Mouse (Mus musculus): Measurements from ENCODE around the gene Ccdc194. TPM values are rescaled to one million over a fixed set of nuclear protein-coding genes. Genes with fewer than 3 reads are reported as not detected.

Ccdc194 gene
- polyA plus RNA-seq, 1 experiment, result 0.11 TPM

- TF ChIP-seq POLR2A (IDR thresholded peaks at IDR 0.05; ENCODE audit: control insufficient read depth, extremely low read depth, insufficient read depth, low read length, poor library complexity) (no peak), CTCF (IDR thresholded peaks at IDR 0.05; ENCODE audit: borderline replicate concordance, control insufficient read depth, extremely low read depth, insufficient read depth, low read length, poor library complexity) (no peak)
- no peaks in the 10 kb centered on the region for H3K27me3 ChIP-seq (ENCODE audit: control insufficient read depth, insufficient read depth, low read length)
- no peak overlapping the region for H3K27ac ChIP-seq (ENCODE audit: control insufficient read depth, insufficient read depth, low read length)
- H3K4me3 ChIP-seq (ENCODE audit: control insufficient read depth, insufficient read depth, low read length), result no peak overlapping the region
- peaks cover 19% of the 10 kb centered on the region for H3K36me3 ChIP-seq (ENCODE audit: control insufficient read depth, insufficient read depth, low read length)
- 96% methylated on average over 25 of the region's 25 CpGs for WGBS
- H3K4me1 ChIP-seq (replicated peaks; ENCODE audit: control insufficient read depth, insufficient read depth, low read length), result peaks cover 24% of the 10 kb centered on the region
- DNase-seq, result no peak
Observed at GRCm38 (mm10) chr8:71474785-71475701, 50.5 kb downstream of the Ccdc194 start.

GRCm38 (mm10) chr8:71474344-71474743, 51.2 kb downstream of the Ccdc194 start:
- 98% methylated on average over 18 of the region's 18 CpGs for WGBS
- no peak for DNase-seq
- Histone ChIP-seq H3K4me1 (replicated peaks; ENCODE audit: control insufficient read depth, insufficient read depth, low read length) (peaks cover 30% of the 10 kb centered on the region), H3K27me3 (ENCODE audit: control insufficient read depth, insufficient read depth, low read length) (no peaks in the 10 kb centered on the region), H3K4me3 (ENCODE audit: control insufficient read depth, insufficient read depth, low read length) (no peak overlapping the region), H3K27ac (ENCODE audit: control insufficient read depth, insufficient read depth, low read length) (no peak overlapping the region), H3K36me3 (ENCODE audit: control insufficient read depth, insufficient read depth, low read length) (peaks cover 19% of the 10 kb centered on the region)
- TF ChIP-seq CTCF (IDR thresholded peaks at IDR 0.05; ENCODE audit: borderline replicate concordance, control insufficient read depth, extremely low read depth, insufficient read depth, low read length, poor library complexity) (no peak), POLR2A (IDR thresholded peaks at IDR 0.05; ENCODE audit: control insufficient read depth, extremely low read depth, insufficient read depth, low read length, poor library complexity) (no peak)

GRCm38 (mm10) chr8:71472601-71473386, 52.7 kb downstream of the Ccdc194 start:
- WGBS, result 97% methylated on average over 8 of the region's 8 CpGs
- peaks cover 30% of the 10 kb centered on the region for H3K4me1 ChIP-seq (replicated peaks; ENCODE audit: control insufficient read depth, insufficient read depth, low read length)
- H3K4me3 ChIP-seq (ENCODE audit: control insufficient read depth, insufficient read depth, low read length), result no peak overlapping the region
- no peak overlapping the region for H3K27ac ChIP-seq (ENCODE audit: control insufficient read depth, insufficient read depth, low read length)
- TF ChIP-seq CTCF (IDR thresholded peaks at IDR 0.05; ENCODE audit: borderline replicate concordance, control insufficient read depth, extremely low read depth, insufficient read depth, low read length, poor library complexity), result no peak
- no peak for TF ChIP-seq POLR2A (IDR thresholded peaks at IDR 0.05; ENCODE audit: control insufficient read depth, extremely low read depth, insufficient read depth, low read length, poor library complexity)
- peaks cover 19% of the 10 kb centered on the region for H3K36me3 ChIP-seq (ENCODE audit: control insufficient read depth, insufficient read depth, low read length)
- DNase-seq, result no peak
- no peaks in the 10 kb centered on the region for H3K27me3 ChIP-seq (ENCODE audit: control insufficient read depth, insufficient read depth, low read length)

- no peak for DNase-seq
- no peaks in the 10 kb centered on the region for H3K27me3 ChIP-seq (ENCODE audit: control insufficient read depth, insufficient read depth, low read length)
- TF ChIP-seq POLR2A (IDR thresholded peaks at IDR 0.05; ENCODE audit: control insufficient read depth, extremely low read depth, insufficient read depth, low read length, poor library complexity), result no peak
- no peak for TF ChIP-seq CTCF (IDR thresholded peaks at IDR 0.05; ENCODE audit: borderline replicate concordance, control insufficient read depth, extremely low read depth, insufficient read depth, low read length, poor library complexity)
- H3K4me1 ChIP-seq (replicated peaks; ENCODE audit: control insufficient read depth, insufficient read depth, low read length), result peaks cover 21% of the 10 kb centered on the region
- H3K4me3 ChIP-seq (ENCODE audit: control insufficient read depth, insufficient read depth, low read length), result no peak overlapping the region
- H3K27ac ChIP-seq (ENCODE audit: control insufficient read depth, insufficient read depth, low read length), result no peak overlapping the region
- peaks cover 19% of the 10 kb centered on the region for H3K36me3 ChIP-seq (ENCODE audit: control insufficient read depth, insufficient read depth, low read length)
- 98% methylated on average over 17 of the region's 17 CpGs for WGBS
Observed at GRCm38 (mm10) chr8:71471861-71472260, 53.6 kb downstream of the Ccdc194 start.

- WGBS, result 95% methylated on average over 5 of the region's 5 CpGs
- Histone ChIP-seq H3K4me3 (ENCODE audit: control insufficient read depth, insufficient read depth, low read length) (no peak overlapping the region), H3K36me3 (ENCODE audit: control insufficient read depth, insufficient read depth, low read length) (peaks cover 19% of the 10 kb centered on the region), H3K4me1 (replicated peaks; ENCODE audit: control insufficient read depth, insufficient read depth, low read length) (peaks cover 20% of the 10 kb centered on the region), H3K27ac (ENCODE audit: control insufficient read depth, insufficient read depth, low read length) (no peak overlapping the region), H3K27me3 (ENCODE audit: control insufficient read depth, insufficient read depth, low read length) (no peaks in the 10 kb centered on the region)
- no peak for DNase-seq
- TF ChIP-seq POLR2A (IDR thresholded peaks at IDR 0.05; ENCODE audit: control insufficient read depth, extremely low read depth, insufficient read depth, low read length, poor library complexity) (no peak), CTCF (IDR thresholded peaks at IDR 0.05; ENCODE audit: borderline replicate concordance, control insufficient read depth, extremely low read depth, insufficient read depth, low read length, poor library complexity) (no peak)
Observed at GRCm38 (mm10) chr8:71470913-71471255, 54.6 kb downstream of the Ccdc194 start.

- no peak for DNase-seq
- no peak overlapping the region for H3K27ac ChIP-seq (ENCODE audit: control insufficient read depth, insufficient read depth, low read length)
- WGBS, result 92% methylated on average over 3 of the region's 3 CpGs
- TF ChIP-seq CTCF (IDR thresholded peaks at IDR 0.05; ENCODE audit: borderline replicate concordance, control insufficient read depth, extremely low read depth, insufficient read depth, low read length, poor library complexity) (no peak), POLR2A (IDR thresholded peaks at IDR 0.05; ENCODE audit: control insufficient read depth, extremely low read depth, insufficient read depth, low read length, poor library complexity) (no peak)
- peaks cover 17% of the 10 kb centered on the region for H3K4me1 ChIP-seq (replicated peaks; ENCODE audit: control insufficient read depth, insufficient read depth, low read length)
- H3K27me3 ChIP-seq (ENCODE audit: control insufficient read depth, insufficient read depth, low read length), result no peaks in the 10 kb centered on the region
- H3K36me3 ChIP-seq (ENCODE audit: control insufficient read depth, insufficient read depth, low read length), result peaks cover 19% of the 10 kb centered on the region
- no peak overlapping the region for H3K4me3 ChIP-seq (ENCODE audit: control insufficient read depth, insufficient read depth, low read length)
Observed at GRCm38 (mm10) chr8:71470146-71470912, 55.2 kb downstream of the Ccdc194 start.

Other genes with a start within 250 kb of the Ccdc194 start
- gene Use1, start 158.9 kb downstream of the Ccdc194 start, polyA plus RNA-seq (2012; rRNA removed), result 133 and 156 TPM in 2 replicates
- 34.9 and 36.1 TPM in 2 replicates for gene Ocel1, start 154.4 kb downstream of the Ccdc194 start, polyA plus RNA-seq (2012; rRNA removed)
- 71.2 and 71.5 TPM in 2 replicates for gene Nr2f6, start 143.8 kb downstream of the Ccdc194 start, polyA plus RNA-seq (2012; rRNA removed)
- gene Ushbp1, start 129.9 kb downstream of the Ccdc194 start, polyA plus RNA-seq (2012; rRNA removed), result 9.9 and 13.6 TPM in 2 replicates
- 219 and 225 TPM in 2 replicates for gene Babam1, start 128.8 kb downstream of the Ccdc194 start, polyA plus RNA-seq (2012; rRNA removed)
- gene Ankle1, start 119.7 kb downstream of the Ccdc194 start, polyA plus RNA-seq (2012; rRNA removed), result 60.0 and 72.6 TPM in 2 replicates
- gene Abhd8, start 62.1 kb downstream of the Ccdc194 start, polyA plus RNA-seq (2012; rRNA removed), result 282 and 336 TPM in 2 replicates
- 119 and 125 TPM in 2 replicates for gene Mrpl34, start 60.8 kb downstream of the Ccdc194 start, polyA plus RNA-seq (2012; rRNA removed)
- 201 and 216 TPM in 2 replicates for gene Dda1, start 56.5 kb downstream of the Ccdc194 start, polyA plus RNA-seq (2012; rRNA removed)
- 34.8 and 40.7 TPM in 2 replicates for gene Ano8, start 39.7 kb downstream of the Ccdc194 start, polyA plus RNA-seq (2012; rRNA removed)
- gene Gtpbp3, start 37.6 kb downstream of the Ccdc194 start, polyA plus RNA-seq (2012; rRNA removed), result 56.8 and 58.7 TPM in 2 replicates
- gene Plvap, start 14.0 kb downstream of the Ccdc194 start, polyA plus RNA-seq (2012; rRNA removed), result 59.2 and 62.6 TPM in 2 replicates
- 457 and 474 TPM in 2 replicates for gene Bst2, start 11.7 kb upstream of the Ccdc194 start, polyA plus RNA-seq (2012; rRNA removed)
- 166 and 182 TPM in 2 replicates for gene Mvb12a, start 17.2 kb upstream of the Ccdc194 start, polyA plus RNA-seq (2012; rRNA removed)
- 15.5 and 17.2 TPM in 2 replicates for gene Tmem221, start 33.2 kb upstream of the Ccdc194 start, polyA plus RNA-seq (2012; rRNA removed)
- gene Nxnl1, start 40.9 kb upstream of the Ccdc194 start, polyA plus RNA-seq (2012; rRNA removed), result 0.05 and 0.06 TPM in 2 replicates
- 174 and 176 TPM in 2 replicates for gene Slc27a1, start 43.2 kb upstream of the Ccdc194 start, polyA plus RNA-seq (2012; rRNA removed)
- 280 and 369 TPM in 2 replicates for gene Pgls, start 66.5 kb upstream of the Ccdc194 start, polyA plus RNA-seq (2012; rRNA removed)
- gene Fam129c, start 71.9 kb upstream of the Ccdc194 start, polyA plus RNA-seq (2012; rRNA removed), result 23.9 and 28.4 TPM in 2 replicates
- 134 and 158 TPM in 2 replicates for gene Colgalt1, start 85.3 kb upstream of the Ccdc194 start, polyA plus RNA-seq (2012; rRNA removed)
- gene Unc13a, start 146.0 kb upstream of the Ccdc194 start, polyA plus RNA-seq (2012; rRNA removed), result 1.6 and 2.0 TPM in 2 replicates
- gene Jak3, start 150.6 kb upstream of the Ccdc194 start, polyA plus RNA-seq (2012; rRNA removed), result 68.0 and 77.5 TPM in 2 replicates
- 42.6 and 56.8 TPM in 2 replicates for gene Insl3, start 163.5 kb upstream of the Ccdc194 start, polyA plus RNA-seq (2012; rRNA removed)
- 6.3 and 6.9 TPM in 2 replicates for gene B3gnt3, start 176.1 kb upstream of the Ccdc194 start, polyA plus RNA-seq (2012; rRNA removed)
- 767 and 809 TPM in 2 replicates for gene Fcho1, start 200.0 kb upstream of the Ccdc194 start, polyA plus RNA-seq (2012; rRNA removed)

Data from thymus, adult 2 months (tissue).